Mouse (Mus musculus) liver, adult 2 months (tissue): ENCODE results near the gene Tbl3. TPM values are rescaled to one million over a fixed set of nuclear protein-coding genes. Genes with fewer than 3 reads are reported as not detected.

ENCODE experiments used
- DNase-seq: peaks from one replicate; pipeline ENCODE4 v3.0.0-alpha.2; 2011; ENCODE audit warnings: low read depth, low spot score; ENCODE audit errors: extremely low read depth
- H3K27ac ChIP-seq: fragments of 200-500 bp; replicated peaks from 2 replicates; pipeline ENCODE4 v1.5.1; 2012; ENCODE audit warnings: low read depth, mild to moderate bottlenecking, control low read depth, inconsistent platforms, low read length; ENCODE audit not compliant: insufficient read depth
- H3K27me3 ChIP-seq: fragments of 200-500 bp; 2 replicates; pipeline ENCODE4 v1.6.1; 2012; ENCODE audit warnings: mild to moderate bottlenecking, moderate library complexity, low read length, inconsistent platforms; ENCODE audit not compliant: control insufficient read depth, insufficient read depth
- H3K36me3 ChIP-seq: fragments of 200-500 bp; 2 replicates; pipeline ENCODE4 v1.6.1; 2012; ENCODE audit warnings: low read length, inconsistent platforms; ENCODE audit not compliant: control insufficient read depth, insufficient read depth
- H3K4me1 ChIP-seq: fragments of 200-500 bp; 2 replicates; pipeline ENCODE4 v1.6.1; 2011; ENCODE audit warnings: low read length; ENCODE audit not compliant: control insufficient read depth, insufficient read depth
- H3K4me3 ChIP-seq: fragments of 200-500 bp; 2 replicates; pipeline ENCODE4 v1.5.1; 2011; ENCODE audit warnings: low read depth, mild to moderate bottlenecking, control low read depth, low read length, moderate library complexity; ENCODE audit not compliant: insufficient read depth
- H3K79me2 ChIP-seq: fragments of 200-500 bp; 2 replicates; pipeline ENCODE4 v1.6.1; 2012; ENCODE audit warnings: inconsistent platforms, mild to moderate bottlenecking, low read length, moderate library complexity; ENCODE audit not compliant: control insufficient read depth, insufficient read depth
- H3K9ac ChIP-seq: fragments of 200-500 bp; 2 replicates; pipeline ENCODE4 v1.6.1; 2012; ENCODE audit warnings: low read depth, mild to moderate bottlenecking, control low read depth, inconsistent platforms, low read length
- CTCF ChIP-seq: fragments of 200-500 bp; IDR thresholded peaks from 2 replicates; pipeline ENCODE4 v1.5.1; 2011; ENCODE audit warnings: low read depth, low read length, control low read depth
- POLR2A ChIP-seq: fragments of 200-500 bp; IDR thresholded peaks from 2 replicates; pipeline ENCODE4 v1.6.1; 2011; ENCODE audit warnings: low read length, control low read depth; ENCODE audit not compliant: insufficient read depth; ENCODE audit errors: extremely low read depth
- WGBS: fragments of 180-500 bp; shearing (Covaris S2); methylation state at CpG from one replicate; pipeline ENCODE4 v1.1.7; 2018; 5-methylcytosine and 5-hydroxymethylcytosine counted together
- polyA plus RNA-seq: library from polyadenylated mRNA; depleted of rRNA; stranded (reverse); fragments of >200 nt; gene quantifications from 2 replicates; pipeline ENCODE4 v1.2.3, GENCODE M21; 2012; rRNA removed
- total RNA-seq: library from RNA; depleted of rRNA; stranded (reverse); fragments of >200 nt; gene quantifications from 2 replicates; pipeline ENCODE4 v1.2.3, GENCODE M21; 2014; rRNA removed

Gene Tbl3
- total and polyA plus RNA-seq, 2 experiments: 14.2 to 37.9 TPM

GRCm38 (mm10) chr17:24651835-24652234 lies 55.6 kb downstream of the Tbl3 start:
- 78% methylated on average over 3 of the region's 3 CpGs for WGBS
- DNase-seq: no peak
- H3K79me2 ChIP-seq: peaks cover 10% of the 10 kb centered on the region; the same call in 1 of the 2 replicates
- H3K27me3 ChIP-seq: no peaks in the 10 kb centered on the region
- peaks cover 10% of the 10 kb centered on the region for H3K4me1 ChIP-seq
- H3K4me3 ChIP-seq: no peak overlapping the region
- H3K27ac ChIP-seq: no peak overlapping the region
- no peaks in the 10 kb centered on the region for H3K36me3 ChIP-seq
- no peak overlapping the region for H3K9ac ChIP-seq
- TF ChIP-seq CTCF (no peak), POLR2A (no peak)

- H3K79me2 ChIP-seq: peaks cover 10% of the 10 kb centered on the region; the same call in 1 of the 2 replicates
- no peak for TF ChIP-seq POLR2A
- peak overlapping the region; percentile 71 for H3K27ac ChIP-seq
- peak; percentile 64 for DNase-seq
- peak overlapping the region; percentile 80; the same call in 1 of the 2 replicates for H3K9ac ChIP-seq
- H3K4me1 ChIP-seq: peaks cover 10% of the 10 kb centered on the region
- 12% methylated on average over 4 of the region's 4 CpGs for WGBS
- H3K4me3 ChIP-seq: no peak overlapping the region
- no peaks in the 10 kb centered on the region for H3K36me3 ChIP-seq
- H3K27me3 ChIP-seq: no peaks in the 10 kb centered on the region
Measured at GRCm38 (mm10) chr17:24650766-24651165, 56.7 kb downstream of the Tbl3 start.

- TF ChIP-seq CTCF: no peak
- TF ChIP-seq POLR2A: peak; percentile 82
- peak within 1 kb of the TSS; percentile 73 for H3K27ac ChIP-seq
- no peaks in the 10 kb centered on the region for H3K36me3 ChIP-seq
- peaks cover 10% of the 10 kb centered on the region; the same call in 1 of the 2 replicates for H3K79me2 ChIP-seq
- DNase-seq: peak; percentile 56
- WGBS: under 1% methylated on average over 41 of the region's 41 CpGs
- peak within 1 kb of the TSS; percentile 97 for H3K9ac ChIP-seq
- H3K4me1 ChIP-seq: peaks cover 10% of the 10 kb centered on the region
- peak within 1 kb of the TSS; percentile 90 for H3K4me3 ChIP-seq
- H3K27me3 ChIP-seq: no peaks in the 10 kb centered on the region
Measured at GRCm38 (mm10) chr17:24650070-24650616, 57.3 kb downstream of the Tbl3 start, which contains the start of gene Slc9a3r2. Gene Slc9a3r2, minus strand, starts transcription at chr17:24650327.

GRCm38 (mm10) chr17:24649581-24650069 lies 57.8 kb downstream of the Tbl3 start:
- TF ChIP-seq POLR2A: no peak
- no peak for TF ChIP-seq CTCF
- Histone ChIP-seq H3K79me2 (peaks cover 10% of the 10 kb centered on the region; the same call in 1 of the 2 replicates), H3K4me3 (peak overlapping the region; percentile 90), H3K27ac (peak overlapping the region; percentile 73), H3K9ac (peak overlapping the region; percentile 97), H3K27me3 (no peaks in the 10 kb centered on the region), H3K4me1 (peaks cover 10% of the 10 kb centered on the region), H3K36me3 (no peaks in the 10 kb centered on the region)
- DNase-seq: no peak
- WGBS: 2% methylated on average over 35 of the region's 35 CpGs

GRCm38 (mm10) chr17:24648731-24649377 lies 58.6 kb downstream of the Tbl3 start:
- peak overlapping the region; percentile 90 for H3K4me3 ChIP-seq
- 78% methylated on average over 10 of the region's 10 CpGs for WGBS
- no peaks in the 10 kb centered on the region for H3K27me3 ChIP-seq

More at GRCm38 (mm10) chr17:24648731-24649377, 58.6 kb downstream of the Tbl3 start:
- peak overlapping the region; percentile 73 for H3K27ac ChIP-seq
- peak overlapping the region; percentile 97 for H3K9ac ChIP-seq
- peaks cover 10% of the 10 kb centered on the region; the same call in 1 of the 2 replicates for H3K79me2 ChIP-seq
- DNase-seq: no peak
- H3K36me3 ChIP-seq: no peaks in the 10 kb centered on the region
- H3K4me1 ChIP-seq: peaks cover 9% of the 10 kb centered on the region
- no peak for TF ChIP-seq CTCF
- no peak for TF ChIP-seq POLR2A

Other genes with a start within 250 kb of the Tbl3 start
Only the 30 nearest of the 32 such genes appear.
- not detected in 2 replicates for gene Bricd5, start 233.8 kb downstream of the Tbl3 start, total RNA-seq
- gene Bricd5, start 233.8 kb downstream of the Tbl3 start, polyA plus RNA-seq: 0.24 and 0.67 TPM in 2 replicates
- 3.5 and 3.9 TPM in 2 replicates for gene Mlst8, start 228.6 kb downstream of the Tbl3 start, total RNA-seq
- 12.9 and 16.7 TPM in 2 replicates for gene Mlst8, start 228.6 kb downstream of the Tbl3 start, polyA plus RNA-seq
- under 0.01 and 0.18 TPM in 2 replicates for gene Caskin1, start 219.1 kb downstream of the Tbl3 start, total RNA-seq
- gene Caskin1, start 219.1 kb downstream of the Tbl3 start, polyA plus RNA-seq: 0.18 and 0.26 TPM in 2 replicates
- 13.4 and 14.4 TPM in 2 replicates for gene Traf7, start 179.7 kb downstream of the Tbl3 start, total RNA-seq
- gene Traf7, start 179.7 kb downstream of the Tbl3 start, polyA plus RNA-seq: 25.3 and 47.5 TPM in 2 replicates
- gene Rab26, start 173.4 kb downstream of the Tbl3 start, total RNA-seq: 0.13 and 0.37 TPM in 2 replicates
- 0.15 and 0.40 TPM in 2 replicates for gene Rab26, start 173.4 kb downstream of the Tbl3 start, polyA plus RNA-seq
- 9.9 and 11.4 TPM in 2 replicates for gene Pkd1, start 157.8 kb downstream of the Tbl3 start, total RNA-seq
- 14.7 and 17.4 TPM in 2 replicates for gene Pkd1, start 157.8 kb downstream of the Tbl3 start, polyA plus RNA-seq
- 19.5 and 27.9 TPM in 2 replicates for gene Tsc2, start 75.0 kb downstream of the Tbl3 start, total RNA-seq
- gene Tsc2, start 75.0 kb downstream of the Tbl3 start, polyA plus RNA-seq: 63.4 and 79.3 TPM in 2 replicates
- 8.1 and 9.7 TPM in 2 replicates for gene Nthl1, start 75.0 kb downstream of the Tbl3 start, total RNA-seq
- gene Nthl1, start 75.0 kb downstream of the Tbl3 start, polyA plus RNA-seq: 11.3 and 11.5 TPM in 2 replicates
- gene Slc9a3r2, start 57.3 kb downstream of the Tbl3 start, total RNA-seq: 8.8 and 13.6 TPM in 2 replicates
- gene Slc9a3r2, start 57.3 kb downstream of the Tbl3 start, polyA plus RNA-seq: 24.9 and 31.5 TPM in 2 replicates
- gene Npw, start 49.2 kb downstream of the Tbl3 start, total RNA-seq: not detected in 2 replicates
- not detected in 2 replicates for gene Npw, start 49.2 kb downstream of the Tbl3 start, polyA plus RNA-seq
- 11.1 and 16.0 TPM in 2 replicates for gene Zfp598, start 38.0 kb downstream of the Tbl3 start, total RNA-seq
- 67.8 and 106 TPM in 2 replicates for gene Zfp598, start 38.0 kb downstream of the Tbl3 start, polyA plus RNA-seq
- 0.09 and 0.13 TPM in 2 replicates for gene Syngr3, start 17.7 kb downstream of the Tbl3 start, total RNA-seq
- 0.10 TPM in 2 replicates for gene Syngr3, start 17.7 kb downstream of the Tbl3 start, polyA plus RNA-seq
- gene Gfer, start 11.5 kb downstream of the Tbl3 start, total RNA-seq: 32.6 and 38.2 TPM in 2 replicates
- 49.8 and 51.9 TPM in 2 replicates for gene Gfer, start 11.5 kb downstream of the Tbl3 start, polyA plus RNA-seq
- 0.37 and 0.40 TPM in 2 replicates for gene Noxo1, start 11.4 kb downstream of the Tbl3 start, total RNA-seq
- 2.7 TPM in 2 replicates for gene Noxo1, start 11.4 kb downstream of the Tbl3 start, polyA plus RNA-seq
- gene Rnf151, start 10.4 kb upstream of the Tbl3 start, total RNA-seq: not detected in 2 replicates
- 0.19 TPM in 1 of 2 replicates, not detected in the other for gene Rnf151, start 10.4 kb upstream of the Tbl3 start, polyA plus RNA-seq
- 802 and 1,081 TPM in 2 replicates for gene Rps2, start 10.5 kb upstream of the Tbl3 start, total RNA-seq
- 2,199 and 2,424 TPM in 2 replicates for gene Rps2, start 10.5 kb upstream of the Tbl3 start, polyA plus RNA-seq
- gene Ndufb10, start 16.8 kb upstream of the Tbl3 start, total RNA-seq: 290 TPM in 2 replicates
- gene Ndufb10, start 16.8 kb upstream of the Tbl3 start, polyA plus RNA-seq: 265 and 300 TPM in 2 replicates
- 0.46 TPM in 1 of 2 replicates, not detected in the other for gene Rpl3l, start 20.2 kb upstream of the Tbl3 start, total RNA-seq
- not detected in 2 replicates for gene Rpl3l, start 20.2 kb upstream of the Tbl3 start, polyA plus RNA-seq
- 184 and 192 TPM in 2 replicates for gene Msrb1, start 29.0 kb upstream of the Tbl3 start, total RNA-seq
- gene Msrb1, start 29.0 kb upstream of the Tbl3 start, polyA plus RNA-seq: 447 and 506 TPM in 2 replicates
- 0.74 and 1.2 TPM in 2 replicates for gene Hs3st6, start 45.3 kb upstream of the Tbl3 start, total RNA-seq
- 2.3 and 3.9 TPM in 2 replicates for gene Hs3st6, start 45.3 kb upstream of the Tbl3 start, polyA plus RNA-seq
- 4.9 and 6.7 TPM in 2 replicates for gene Meiob, start 96.6 kb upstream of the Tbl3 start, total RNA-seq
- 0.59 and 0.75 TPM in 2 replicates for gene Meiob, start 96.6 kb upstream of the Tbl3 start, polyA plus RNA-seq
- gene Hagh, start 132.5 kb upstream of the Tbl3 start, total RNA-seq: 855 and 1,003 TPM in 2 replicates
- 900 and 1,325 TPM in 2 replicates for gene Hagh, start 132.5 kb upstream of the Tbl3 start, polyA plus RNA-seq
- 49.5 and 61.3 TPM in 2 replicates for gene Fahd1, start 142.7 kb upstream of the Tbl3 start, total RNA-seq
- 55.7 and 61.8 TPM in 2 replicates for gene Fahd1, start 142.7 kb upstream of the Tbl3 start, polyA plus RNA-seq
- gene Igfals, start 158.3 kb upstream of the Tbl3 start, total RNA-seq: 112 and 127 TPM in 2 replicates
- gene Igfals, start 158.3 kb upstream of the Tbl3 start, polyA plus RNA-seq: 369 and 402 TPM in 2 replicates
- 16.2 and 24.7 TPM in 2 replicates for gene Nubp2, start 178.7 kb upstream of the Tbl3 start, total RNA-seq
- 30.2 and 33.0 TPM in 2 replicates for gene Nubp2, start 178.7 kb upstream of the Tbl3 start, polyA plus RNA-seq
- 8.7 and 14.8 TPM in 2 replicates for gene Spsb3, start 179.0 kb upstream of the Tbl3 start, total RNA-seq
- gene Spsb3, start 179.0 kb upstream of the Tbl3 start, polyA plus RNA-seq: 37.5 and 42.4 TPM in 2 replicates
- gene Eme2, start 187.4 kb upstream of the Tbl3 start, total RNA-seq: 19.5 and 20.5 TPM in 2 replicates
- 21.0 and 31.2 TPM in 2 replicates for gene Eme2, start 187.4 kb upstream of the Tbl3 start, polyA plus RNA-seq
- gene Mrps34, start 187.5 kb upstream of the Tbl3 start, total RNA-seq: 47.5 and 53.7 TPM in 2 replicates
- 124 and 149 TPM in 2 replicates for gene Mrps34, start 187.5 kb upstream of the Tbl3 start, polyA plus RNA-seq
- 46.6 and 49.1 TPM in 2 replicates for gene Nme3, start 188.8 kb upstream of the Tbl3 start, total RNA-seq
- gene Nme3, start 188.8 kb upstream of the Tbl3 start, polyA plus RNA-seq: 69.7 and 72.3 TPM in 2 replicates
- gene Mapk8ip3, start 229.3 kb upstream of the Tbl3 start, total RNA-seq: 11.7 and 16.1 TPM in 2 replicates
- 23.2 and 51.4 TPM in 2 replicates for gene Mapk8ip3, start 229.3 kb upstream of the Tbl3 start, polyA plus RNA-seq